Mouse (Mus musculus): ENCODE measurements at regions not wholly inside any gene's neighbourhood (a gene's known extent, or its start where the extent isn't known, plus 50 kb on each side); places are given as distances from the start of the nearest gene placed in this dataset.

GRCm38 (mm10) chr4:21547771-21548170 is 138.0 kb downstream of the Prdm13 start:
- no peak for TF ChIP-seq HCFC1 (IDR thresholded peaks at IDR 0.05; ENCODE audit: borderline replicate concordance, insufficient read depth, low read length)
- TF ChIP-seq ZC3H11A (IDR thresholded peaks at IDR 0.05; ENCODE audit: borderline replicate concordance, low read depth, low read length): no peak
- TF ChIP-seq MAFK (IDR thresholded peaks at IDR 0.05; ENCODE audit: insufficient read depth, low read depth, low read length): no peak
- no peak for TF ChIP-seq CHD2 (IDR thresholded peaks at IDR 0.05; ENCODE audit: low read depth, low read length)
